Mouse (Mus musculus): ENCODE results near the gene Krr1. TPM values are rescaled to one million over a fixed set of nuclear protein-coding genes. Genes with fewer than 3 reads are reported as not detected.
"Not testable (repeated sequence)": the region's sequence is repeated elsewhere in the genome, so short reads cannot be mapped to it uniquely, and the experiment has no call there.

Gene Krr1
- total and polyA plus RNA-seq, 2 experiments from 2014 or later, result 27.5 TPM

- H3K9ac ChIP-seq (replicated peaks; ENCODE audit: low read length, poor library complexity, severe bottlenecking), result no peak overlapping the region
- no peak overlapping the region for H3K4me2 ChIP-seq (ENCODE audit: low read depth, low read length, poor library complexity, severe bottlenecking)
- H3K9me3 ChIP-seq (ENCODE audit: low read length), result no peaks in the 10 kb centered on the region
- H3K4me1 ChIP-seq (ENCODE audit: insufficient read depth, low read length), result no peaks in the 10 kb centered on the region
- H3K4me3 ChIP-seq (ENCODE audit: low read depth, low read length), result no peak overlapping the region
- no peak for TF ChIP-seq CTCF (IDR thresholded peaks at IDR 0.05)
- H3K36me3 ChIP-seq (ENCODE audit: insufficient read depth, low read length), result no peaks in the 10 kb centered on the region
- H3K27ac ChIP-seq (ENCODE audit: low read depth, low read length), result no peak overlapping the region
- no peak for ATAC-seq (ENCODE audit: low FRiP score)
- 89% methylated on average over 5 of the region's 5 CpGs for WGBS
- no peaks in the 10 kb centered on the region for H3K27me3 ChIP-seq (ENCODE audit: insufficient read depth, low read length)
- DNase-seq (ENCODE audit: low spot score), result no peak
Observed at GRCm38 (mm10) chr10:112000568-112000967, 28.1 kb downstream of the Krr1 start.

GRCm38 (mm10) chr10:112001350-112001749 is 28.9 kb downstream of the Krr1 start:
- no peak for TF ChIP-seq CTCF (IDR thresholded peaks at IDR 0.05)
- Histone ChIP-seq H3K27me3 (ENCODE audit: insufficient read depth, low read length) (no peaks in the 10 kb centered on the region), H3K4me2 (ENCODE audit: low read depth, low read length, poor library complexity, severe bottlenecking) (no peak overlapping the region), H3K9ac (replicated peaks; ENCODE audit: low read length, poor library complexity, severe bottlenecking) (no peak overlapping the region), H3K36me3 (ENCODE audit: insufficient read depth, low read length) (no peaks in the 10 kb centered on the region), H3K27ac (ENCODE audit: low read depth, low read length) (no peak overlapping the region), H3K4me1 (ENCODE audit: insufficient read depth, low read length) (no peaks in the 10 kb centered on the region), H3K9me3 (ENCODE audit: low read length) (no peaks in the 10 kb centered on the region), H3K4me3 (ENCODE audit: low read depth, low read length) (no peak overlapping the region)
- no peak for DNase-seq (ENCODE audit: low spot score)
- 89% methylated on average over 2 of the region's 2 CpGs for WGBS
- no peak for ATAC-seq (ENCODE audit: low FRiP score)

- H3K27ac ChIP-seq (ENCODE audit: low read depth, low read length), result no peak overlapping the region
- no peak overlapping the region for H3K9ac ChIP-seq (replicated peaks; ENCODE audit: low read length, poor library complexity, severe bottlenecking)
- H3K9me3 ChIP-seq (ENCODE audit: low read length), result no peaks in the 10 kb centered on the region
- no peak for TF ChIP-seq CTCF (IDR thresholded peaks at IDR 0.05)
- WGBS, result 87% methylated on average over 9 of the region's 9 CpGs
- ATAC-seq (ENCODE audit: low FRiP score) (no peak), DNase-seq (ENCODE audit: low spot score) (no peak)
- H3K4me2 ChIP-seq (ENCODE audit: low read depth, low read length, poor library complexity, severe bottlenecking), result no peak overlapping the region
- H3K27me3 ChIP-seq (ENCODE audit: insufficient read depth, low read length), result no peaks in the 10 kb centered on the region
- H3K4me1 ChIP-seq (ENCODE audit: insufficient read depth, low read length), result no peaks in the 10 kb centered on the region
- H3K36me3 ChIP-seq (ENCODE audit: insufficient read depth, low read length), result no peaks in the 10 kb centered on the region
- no peak overlapping the region for H3K4me3 ChIP-seq (ENCODE audit: low read depth, low read length)
Observed at GRCm38 (mm10) chr10:112001756-112002520, 29.5 kb downstream of the Krr1 start.

GRCm38 (mm10) chr10:112002544-112003215 is 30.2 kb downstream of the Krr1 start, which contains the start of gene Glipr1:
TSS of gene Glipr1 (minus strand) at chr10:112002631.
- Histone ChIP-seq H3K27ac (ENCODE audit: low read depth, low read length) (no peak within 1 kb of the TSS), H3K4me2 (ENCODE audit: low read depth, low read length, poor library complexity, severe bottlenecking) (no peak within 1 kb of the TSS), H3K27me3 (ENCODE audit: insufficient read depth, low read length) (no peaks in the 10 kb centered on the region), H3K4me3 (ENCODE audit: low read depth, low read length) (no peak within 1 kb of the TSS), H3K36me3 (ENCODE audit: insufficient read depth, low read length) (no peaks in the 10 kb centered on the region), H3K9me3 (ENCODE audit: low read length) (no peaks in the 10 kb centered on the region), H3K4me1 (ENCODE audit: insufficient read depth, low read length) (no peaks in the 10 kb centered on the region), H3K9ac (replicated peaks; ENCODE audit: low read length, poor library complexity, severe bottlenecking) (no peak within 1 kb of the TSS)
- TF ChIP-seq CTCF (IDR thresholded peaks at IDR 0.05), result no peak
- ATAC-seq (ENCODE audit: low FRiP score) (no peak), DNase-seq (ENCODE audit: low spot score) (no peak)
- 75% methylated on average over 9 of the region's 9 CpGs for WGBS

- not testable (repeated sequence) for H3K4me1 ChIP-seq (ENCODE audit: insufficient read depth, low read length); DNase-seq (ENCODE audit: low spot score); H3K27ac ChIP-seq (ENCODE audit: low read depth, low read length); H3K9ac ChIP-seq (replicated peaks; ENCODE audit: low read length, poor library complexity, severe bottlenecking); H3K36me3 ChIP-seq (ENCODE audit: insufficient read depth, low read length); ATAC-seq (ENCODE audit: low FRiP score); H3K4me2 ChIP-seq (ENCODE audit: low read depth, low read length, poor library complexity, severe bottlenecking); H3K9me3 ChIP-seq (ENCODE audit: low read length); H3K27me3 ChIP-seq (ENCODE audit: insufficient read depth, low read length); H3K4me3 ChIP-seq (ENCODE audit: low read depth, low read length)
- WGBS, result 84% methylated on average over 1 of the region's 1 CpGs
Observed at GRCm38 (mm10) chr10:112009511-112009910, 37.0 kb downstream of the Krr1 start.

- WGBS, result 71% methylated on average over 2 of the region's 2 CpGs
- ATAC-seq (ENCODE audit: low FRiP score) (no peak), DNase-seq (ENCODE audit: low spot score) (no peak)
- Histone ChIP-seq H3K4me2 (ENCODE audit: low read depth, low read length, poor library complexity, severe bottlenecking) (no peak overlapping the region), H3K4me3 (ENCODE audit: low read depth, low read length) (no peak overlapping the region), H3K9me3 (ENCODE audit: low read length) (no peaks in the 10 kb centered on the region), H3K4me1 (ENCODE audit: insufficient read depth, low read length) (no peaks in the 10 kb centered on the region), H3K36me3 (ENCODE audit: insufficient read depth, low read length) (no peaks in the 10 kb centered on the region), H3K27ac (ENCODE audit: low read depth, low read length) (no peak overlapping the region), H3K9ac (replicated peaks; ENCODE audit: low read length, poor library complexity, severe bottlenecking) (no peak overlapping the region), H3K27me3 (ENCODE audit: insufficient read depth, low read length) (no peaks in the 10 kb centered on the region)
- no peak for TF ChIP-seq CTCF (IDR thresholded peaks at IDR 0.05)
Observed at GRCm38 (mm10) chr10:112023585-112023984, 51.1 kb downstream of the Krr1 start.

GRCm38 (mm10) chr10:112028689-112029088 is 56.2 kb downstream of the Krr1 start:
- 46% methylated on average over 3 of the region's 3 CpGs for WGBS
- not testable (repeated sequence) for ATAC-seq (ENCODE audit: low FRiP score); H3K36me3 ChIP-seq (ENCODE audit: insufficient read depth, low read length); H3K4me1 ChIP-seq (ENCODE audit: insufficient read depth, low read length); H3K9me3 ChIP-seq (ENCODE audit: low read length); H3K4me3 ChIP-seq (ENCODE audit: low read depth, low read length); H3K27me3 ChIP-seq (ENCODE audit: insufficient read depth, low read length); H3K9ac ChIP-seq (replicated peaks; ENCODE audit: low read length, poor library complexity, severe bottlenecking); H3K27ac ChIP-seq (ENCODE audit: low read depth, low read length); H3K4me2 ChIP-seq (ENCODE audit: low read depth, low read length, poor library complexity, severe bottlenecking); DNase-seq (ENCODE audit: low spot score)

Measured in midbrain, postnatal 0 days (tissue).